Mouse (Mus musculus): Measurements from ENCODE around the gene Dcp1b.

DNA sequence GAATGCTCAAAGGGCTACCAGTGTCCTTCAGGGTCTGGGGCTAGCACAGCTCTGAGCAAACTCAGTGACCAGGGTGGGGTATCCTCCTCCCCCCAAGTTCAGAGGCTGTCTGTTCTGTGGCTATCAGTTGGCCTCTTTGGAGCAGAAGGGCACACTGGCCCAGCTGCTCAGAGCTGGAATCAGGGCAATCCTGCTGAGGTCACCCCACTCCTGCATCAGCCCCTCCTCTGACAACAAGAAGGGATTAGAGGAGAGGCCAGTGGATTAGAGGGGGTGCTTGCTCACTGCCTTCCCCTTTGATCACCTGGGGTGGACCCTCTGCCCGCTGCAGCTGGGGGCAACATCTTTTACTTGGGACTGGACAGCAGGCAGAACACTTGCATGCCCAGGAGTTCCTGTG, 61.2 kb downstream of the Dcp1b start, which contains the start of gene Cacna2d4:
- TF ChIP-seq CHD2 (IDR thresholded peaks at IDR 0.05; ENCODE audit: low read depth, low read length) (no peak), ZC3H11A (IDR thresholded peaks at IDR 0.05; ENCODE audit: borderline replicate concordance, low read depth, low read length) (no peak)
